Mouse (Mus musculus): ENCODE results near the gene Samd4b. TPM values are rescaled to one million over a fixed set of nuclear protein-coding genes. Genes with fewer than 3 reads are reported as not detected.

Samd4b gene
- total RNA-seq, 1 experiment from 2014 or later = 10.1 TPM

DNA sequence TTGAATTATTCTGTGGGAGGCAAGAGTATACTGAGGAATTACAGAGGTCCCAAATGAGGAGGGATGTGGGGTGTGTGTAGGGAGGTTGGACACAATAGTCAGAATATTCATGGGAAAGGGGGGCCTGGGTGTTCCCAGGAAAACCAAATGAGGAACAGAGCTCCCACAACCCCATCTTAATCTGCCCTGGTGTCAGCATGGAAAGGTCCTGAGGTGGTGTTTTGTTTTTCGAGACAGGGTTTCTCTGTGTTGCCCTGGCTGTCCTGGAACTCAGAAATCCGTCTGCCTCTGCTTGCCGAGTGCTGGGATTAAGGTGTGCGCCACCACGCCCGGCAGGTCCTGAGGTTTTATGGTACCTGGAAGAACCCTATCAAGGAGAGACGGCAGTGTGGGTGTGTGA lies 239.5 kb downstream of the Samd4b start:
- ATAC-seq (replicated peaks; ENCODE audit: insufficient number of reproducible peaks, low FRiP score, low TSS enrichment, poor library complexity, severe bottlenecking) = no peak

DNA sequence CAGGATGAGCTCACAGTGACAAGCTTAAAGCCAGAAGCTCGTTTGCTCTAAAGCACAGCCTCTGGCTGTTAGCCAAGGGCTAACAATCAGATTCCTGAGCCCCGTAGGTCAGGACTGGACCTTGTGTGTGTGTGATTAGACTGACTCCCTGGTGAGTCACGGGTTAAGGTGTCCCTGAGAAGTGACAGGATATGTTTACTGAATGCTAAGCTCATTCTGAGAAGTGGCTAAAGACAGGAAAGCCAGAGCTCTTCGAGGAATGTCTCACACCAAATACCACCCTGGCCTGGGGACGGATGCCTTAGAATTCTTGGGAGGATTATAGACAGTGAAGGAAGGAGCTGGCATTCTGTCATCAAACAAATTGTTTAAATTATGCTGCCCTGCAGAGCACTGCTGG lies 240.0 kb downstream of the Samd4b start:
- ATAC-seq (replicated peaks; ENCODE audit: insufficient number of reproducible peaks, low FRiP score, low TSS enrichment, poor library complexity, severe bottlenecking) = no peak

DNA sequence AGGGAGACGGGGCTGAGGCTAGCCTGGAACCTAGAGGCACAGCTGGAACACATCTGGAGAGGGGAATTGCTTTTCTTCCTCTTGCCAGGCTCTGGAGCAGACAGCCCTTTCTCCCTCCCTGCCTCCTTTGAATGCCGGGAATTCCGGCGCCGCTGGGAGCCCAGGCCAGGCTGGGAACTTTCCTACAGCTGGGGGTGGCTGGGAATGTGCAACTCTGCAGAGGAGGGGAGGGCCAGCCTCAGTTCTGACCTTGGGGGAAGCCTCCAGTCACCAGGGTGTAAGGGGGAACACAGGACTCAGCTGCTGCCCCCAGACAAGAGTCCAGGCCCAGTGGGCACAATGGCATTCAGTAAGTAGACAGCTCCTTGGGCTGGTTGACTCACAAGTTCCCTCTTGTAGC lies 241.0 kb downstream of the Samd4b start:
- ATAC-seq (replicated peaks; ENCODE audit: insufficient number of reproducible peaks, low FRiP score, low TSS enrichment, poor library complexity, severe bottlenecking) = no peak

DNA sequence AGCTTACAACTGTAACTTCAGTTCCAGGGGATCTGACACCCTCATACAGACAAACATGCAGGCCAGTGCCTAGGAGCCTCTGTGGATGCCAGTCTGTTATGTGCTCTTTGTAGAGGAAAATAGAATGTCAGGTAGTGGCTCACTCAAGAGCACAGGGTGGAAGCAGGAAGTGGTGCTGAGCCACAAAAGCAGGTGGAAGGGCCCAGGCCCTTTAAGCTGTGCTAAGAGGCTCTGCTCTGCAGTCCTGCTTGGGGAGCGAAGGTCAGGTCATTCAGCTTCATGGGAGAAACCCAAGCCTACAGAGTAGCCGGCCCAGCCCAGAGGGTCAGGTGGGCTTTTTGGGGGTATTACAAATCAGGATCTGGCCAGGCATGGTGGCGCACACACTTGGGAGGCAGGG lies 242.7 kb downstream of the Samd4b start:
- no peak for ATAC-seq (replicated peaks; ENCODE audit: insufficient number of reproducible peaks, low FRiP score, low TSS enrichment, poor library complexity, severe bottlenecking)

DNA sequence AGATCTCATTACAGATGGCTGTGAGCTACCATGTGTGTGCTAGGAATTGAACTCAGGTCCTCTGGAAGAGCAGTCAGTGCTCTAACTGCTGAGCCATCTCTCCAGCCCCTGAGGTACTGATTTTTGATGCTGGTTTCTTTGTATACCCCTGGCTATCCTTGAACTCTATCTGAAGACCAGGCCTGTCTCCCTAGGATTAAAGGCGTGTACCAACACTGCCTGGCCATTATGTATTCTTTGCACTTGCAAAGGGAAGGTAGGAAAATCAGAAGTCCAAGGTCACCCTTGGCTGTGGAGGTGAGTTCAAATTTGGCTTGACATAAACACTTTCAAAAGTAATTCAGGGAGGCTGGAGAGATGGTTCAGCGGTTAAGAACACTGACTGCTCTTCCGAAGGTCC lies 243.3 kb downstream of the Samd4b start:
- no peak for ATAC-seq (replicated peaks; ENCODE audit: insufficient number of reproducible peaks, low FRiP score, low TSS enrichment, poor library complexity, severe bottlenecking)

DNA sequence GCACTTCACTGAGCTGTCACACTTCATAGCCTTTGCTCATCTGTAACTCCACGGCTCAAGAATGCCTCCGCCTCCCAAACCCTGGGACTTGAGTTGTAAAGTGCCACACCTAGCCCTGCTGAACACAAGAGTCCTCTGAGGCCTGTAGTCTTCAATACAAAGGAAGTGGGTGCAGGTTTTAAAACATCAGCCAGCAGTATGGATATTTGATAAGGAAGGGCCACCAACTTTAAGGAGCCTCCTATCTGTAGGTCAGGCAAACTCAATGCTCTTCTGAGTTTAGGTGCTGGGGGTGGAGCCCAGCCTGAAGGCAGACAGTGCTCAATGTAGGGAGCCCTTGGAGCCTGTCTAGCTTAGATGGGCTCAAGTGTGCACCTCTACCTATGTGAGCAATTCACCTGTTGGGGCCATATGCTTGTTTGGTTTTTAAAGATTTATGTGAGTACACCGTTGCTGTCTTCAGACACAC lies 243.8 kb downstream of the Samd4b start:
- no peak for ATAC-seq (replicated peaks; ENCODE audit: insufficient number of reproducible peaks, low FRiP score, low TSS enrichment, poor library complexity, severe bottlenecking)

DNA sequence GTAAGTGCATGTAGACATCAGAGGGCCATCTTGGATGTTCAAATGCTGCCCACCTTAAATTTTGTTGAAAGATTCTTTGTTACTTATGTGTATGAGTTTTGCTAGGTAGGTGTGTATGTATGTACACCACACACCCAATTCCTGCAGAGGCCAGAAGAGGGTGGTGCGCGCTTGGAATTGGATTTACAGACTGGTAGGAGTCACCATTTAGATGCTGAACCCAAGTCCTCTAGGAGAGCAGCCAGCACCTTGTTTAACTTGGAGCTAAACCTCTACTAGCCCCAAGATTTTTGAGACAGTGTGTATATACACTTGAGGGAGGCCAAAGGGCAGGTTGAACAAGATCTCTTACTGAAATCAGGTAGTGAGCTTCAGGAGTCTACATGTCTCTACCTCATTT lies 244.7 kb downstream of the Samd4b start:
- no peak for ATAC-seq (replicated peaks; ENCODE audit: insufficient number of reproducible peaks, low FRiP score, low TSS enrichment, poor library complexity, severe bottlenecking)

DNA sequence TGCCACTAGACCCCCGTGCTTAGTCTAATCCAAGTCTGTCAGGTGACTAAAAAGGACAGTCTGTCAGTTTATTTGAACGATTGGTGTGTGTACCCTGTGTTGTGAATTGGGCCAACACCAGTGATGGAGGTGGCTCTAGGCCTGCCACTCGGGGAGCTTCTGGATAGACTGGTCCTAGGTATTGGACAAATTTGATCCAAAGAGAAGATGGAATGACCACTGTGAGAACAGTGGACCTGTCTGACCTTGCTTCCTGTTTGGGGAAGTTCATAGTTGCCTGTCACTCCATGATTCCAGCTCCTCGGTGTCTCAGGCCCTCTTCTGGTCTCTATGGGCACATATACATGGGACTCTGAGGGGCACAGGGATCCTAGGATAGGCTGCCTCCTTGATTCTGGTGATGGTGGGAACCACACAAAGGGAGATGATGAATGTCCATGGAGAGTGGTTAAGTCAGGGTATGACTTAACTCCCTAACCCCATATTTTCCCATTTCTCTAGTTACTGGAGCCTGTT lies 246.2 kb downstream of the Samd4b start:
- ATAC-seq (replicated peaks; ENCODE audit: insufficient number of reproducible peaks, low FRiP score, low TSS enrichment, poor library complexity, severe bottlenecking) = no peak

DNA sequence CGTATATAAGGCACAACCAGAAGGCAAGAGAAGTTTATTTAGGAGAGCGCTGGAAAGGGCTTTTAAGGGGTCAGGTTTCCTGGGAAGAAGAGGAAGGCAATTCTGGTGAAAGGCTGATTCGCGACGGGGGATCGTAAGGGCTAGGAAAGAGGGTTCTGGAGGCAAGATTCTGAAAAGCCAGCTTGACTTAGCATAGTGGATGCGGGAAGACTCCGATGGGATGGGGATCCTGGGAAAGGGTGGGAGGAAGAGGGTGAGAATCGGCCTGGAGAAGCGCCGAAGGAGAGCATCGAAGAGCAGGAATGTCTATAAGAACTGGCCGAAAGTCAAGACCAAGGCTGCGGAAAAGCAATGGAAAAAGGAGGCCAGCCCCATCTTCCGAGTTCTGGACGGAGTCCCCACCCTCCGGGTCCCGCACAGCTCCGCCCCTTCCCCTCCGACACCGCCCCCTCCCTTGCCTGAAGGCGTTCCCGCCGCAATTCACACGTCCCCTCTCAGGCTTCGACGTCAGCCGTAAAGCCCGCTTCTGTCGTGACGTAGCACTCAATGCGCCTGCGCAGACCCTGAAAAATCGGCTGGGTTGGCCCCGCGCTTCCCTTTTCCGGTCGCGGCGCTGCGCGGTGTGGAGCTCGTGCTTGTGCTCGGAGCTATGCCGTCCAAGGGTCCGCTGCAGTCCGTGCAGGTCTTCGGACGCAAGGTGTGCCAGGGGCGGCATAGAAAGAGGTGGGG lies 247.6 kb downstream of the Samd4b start, which contains the start of gene Rps16:
Gene Rps16 (plus strand): TSS at position 498 of the 729 bp plus-strand sequence.
- peak; percentile 93 for ATAC-seq (replicated peaks; ENCODE audit: insufficient number of reproducible peaks, low FRiP score, low TSS enrichment, poor library complexity, severe bottlenecking)

Other genes with a start within 250 kb of the Samd4b start
- 691 to 731 TPM (median 723 TPM) in 3 replicates for gene Rps16, start 247.5 kb downstream of the Samd4b start, total RNA-seq (2017)
- gene Plekhg2, start 225.5 kb downstream of the Samd4b start, total RNA-seq (2017) = 8.4 to 13.1 TPM (median 12.7 TPM) in 3 replicates
- gene Zfp36, start 217.9 kb downstream of the Samd4b start, total RNA-seq (2017) = 140 to 403 TPM (median 154 TPM) in 3 replicates
- 6.9 to 12.3 TPM (median 12.0 TPM) in 3 replicates for gene Med29, start 205.4 kb downstream of the Samd4b start, total RNA-seq (2017)
- gene Paf1, start 205.2 kb downstream of the Samd4b start, total RNA-seq (2017) = 162 to 264 TPM (median 189 TPM) in 3 replicates
- gene Gmfg, start 160.7 kb downstream of the Samd4b start, total RNA-seq (2017) = 496 to 674 TPM (median 637 TPM) in 3 replicates
- 0.78 to 1.3 TPM in 2 of 3 replicates, not detected in the other for gene Lrfn1, start 146.2 kb downstream of the Samd4b start, total RNA-seq (2017)
- gene Ifnl2, start 87.7 kb downstream of the Samd4b start, total RNA-seq (2017) = not detected in 3 replicates
- gene Ifnl3, start 75.3 kb downstream of the Samd4b start, total RNA-seq (2017) = not detected in 3 replicates
- not detected in 3 replicates for gene Sycn, start 57.3 kb downstream of the Samd4b start, total RNA-seq (2017)
- gene Nccrp1, start 50.9 kb downstream of the Samd4b start, total RNA-seq (2017) = not detected in 3 replicates
- 3.8 to 7.5 TPM (median 4.7 TPM) in 3 replicates for gene Pak4, start within 50 bp of the Samd4b start, total RNA-seq (2017)
- gene Acp7, start 33.2 kb upstream of the Samd4b start, total RNA-seq (2017) = not detected in 3 replicates
- 0.64 to 1.3 TPM (median 0.87 TPM) in 3 replicates for gene Fbxo27, start 94.7 kb upstream of the Samd4b start, total RNA-seq (2017)
- 4.9 TPM in 1 of 3 replicates, not detected in the others for gene Fbxo17, start 118.7 kb upstream of the Samd4b start, total RNA-seq (2017)
- 31.4 to 44.6 TPM (median 33.7 TPM) in 3 replicates for gene Mrps12, start 143.7 kb upstream of the Samd4b start, total RNA-seq (2017)
- gene Sars2, start 143.8 kb upstream of the Samd4b start, total RNA-seq (2017) = 2.7 to 8.8 TPM (median 3.8 TPM) in 3 replicates
- not detected in 3 replicates for gene Ccer2, start 158.0 kb upstream of the Samd4b start, total RNA-seq (2017)
- gene Sirt2, start 168.6 kb upstream of the Samd4b start, total RNA-seq (2017) = 32.9 to 55.7 TPM (median 54.2 TPM) in 3 replicates
- 25.0 to 46.0 TPM (median 30.1 TPM) in 3 replicates for gene Nfkbib, start 169.4 kb upstream of the Samd4b start, total RNA-seq (2017)
- 57.3 to 157 TPM (median 67.9 TPM) in 3 replicates for gene Rinl, start 190.8 kb upstream of the Samd4b start, total RNA-seq (2017)
- gene Hnrnpl, start 210.4 kb upstream of the Samd4b start, total RNA-seq (2017) = 279 to 373 TPM (median 301 TPM) in 3 replicates
- 48.7 to 61.1 TPM (median 56.4 TPM) in 3 replicates for gene Ech1, start 227.1 kb upstream of the Samd4b start, total RNA-seq (2017)
- gene Lgals4, start 235.7 kb upstream of the Samd4b start, total RNA-seq (2017) = 1.2 to 7.4 TPM (median 5.5 TPM) in 3 replicates

All from monocyte, adult 5-6 weeks (primary cell).